Mouse (Mus musculus) lung, embryonic 16.5 days (tissue): ENCODE results near the gene Jph3. TPM values are rescaled to one million over a fixed set of nuclear protein-coding genes. Genes with fewer than 3 reads are reported as not detected.

Experiments
- ATAC-seq: fragments of 200-750 bp; cut with Nextera tagmentation; 2 replicates; pipeline ENCODE4 v1.8.0; 2017; ENCODE audit warnings: low read depth, mild to moderate bottlenecking, moderate library complexity
- H3K27ac ChIP-seq: fragments of 300-500 bp; sonication (generic); 2 replicates; pipeline ENCODE4 v1.5.1; 2014; ENCODE audit warnings: mild to moderate bottlenecking, control low read depth, low read length
- H3K27me3 ChIP-seq: fragments of 300-500 bp; sonication (generic); 2 replicates; pipeline ENCODE4 v1.6.1; 2014; ENCODE audit warnings: low read depth, low read length, mixed read lengths; ENCODE audit not compliant: control insufficient read depth, insufficient read depth
- H3K36me3 ChIP-seq: fragments of 300-500 bp; sonication (generic); 2 replicates; pipeline ENCODE4 v1.6.1; 2014; ENCODE audit warnings: low read length; ENCODE audit not compliant: control insufficient read depth, insufficient read depth
- H3K4me1 ChIP-seq: fragments of 300-500 bp; sonication (generic); replicated peaks from 2 replicates; pipeline ENCODE4 v1.6.1; 2014; ENCODE audit warnings: low read length, mixed read lengths; ENCODE audit not compliant: control insufficient read depth, insufficient read depth
- H3K4me2 ChIP-seq: fragments of 300-500 bp; sonication (generic); 2 replicates; pipeline ENCODE4 v1.6.1; 2014; ENCODE audit warnings: low read depth, low read length, control low read depth
- H3K4me3 ChIP-seq: fragments of 300-500 bp; sonication (generic); 2 replicates; pipeline ENCODE4 v1.5.1; 2014; ENCODE audit warnings: mild to moderate bottlenecking, low read length, control low read depth
- H3K9ac ChIP-seq: fragments of 300-500 bp; sonication (generic); 2 replicates; pipeline ENCODE4 v1.6.1; 2014; ENCODE audit warnings: low read length, control low read depth
- H3K9me3 ChIP-seq: fragments of 300-500 bp; sonication (generic); 2 replicates; pipeline ENCODE4 v1.6.1; 2016; ENCODE audit warnings: low read length; ENCODE audit not compliant: control insufficient read depth
- WGBS: fragments of 180-500 bp; shearing (Covaris S2); extraction: QIAGEN DNeasy Blood & Tissue Kit; methylation state at CpG from one replicate; pipeline ENCODE4 v1.1.7; 2014; 5-methylcytosine and 5-hydroxymethylcytosine counted together
- polyA plus RNA-seq: library from polyadenylated mRNA; unstranded; fragments of >200 nt; fragmentation: Nextera tagmentation; extraction: Ambion mirVana; gene quantifications from 2 replicates; pipeline ENCODE4 v1.2.1, GENCODE M21; 2015

Jph3 gene
- polyA plus RNA-seq, 1 experiment from 2014 or later, result 0.50 TPM

- no peaks in the 10 kb centered on the region for H3K9me3 ChIP-seq
- H3K4me1 ChIP-seq, result no peaks in the 10 kb centered on the region
- no peak overlapping the region for H3K27ac ChIP-seq
- H3K27me3 ChIP-seq, result no peaks in the 10 kb centered on the region
- no peak overlapping the region for H3K4me2 ChIP-seq
- H3K9ac ChIP-seq, result no peak overlapping the region
- no peaks in the 10 kb centered on the region for H3K36me3 ChIP-seq
- no peak overlapping the region for H3K4me3 ChIP-seq
- 38% methylated on average over 7 of the region's 7 CpGs for WGBS
- ATAC-seq, result no peak
These were observed 33.7 kb downstream of the Jph3 start for GRCm38 (mm10) chr8:121762999-121763699.

DNA sequence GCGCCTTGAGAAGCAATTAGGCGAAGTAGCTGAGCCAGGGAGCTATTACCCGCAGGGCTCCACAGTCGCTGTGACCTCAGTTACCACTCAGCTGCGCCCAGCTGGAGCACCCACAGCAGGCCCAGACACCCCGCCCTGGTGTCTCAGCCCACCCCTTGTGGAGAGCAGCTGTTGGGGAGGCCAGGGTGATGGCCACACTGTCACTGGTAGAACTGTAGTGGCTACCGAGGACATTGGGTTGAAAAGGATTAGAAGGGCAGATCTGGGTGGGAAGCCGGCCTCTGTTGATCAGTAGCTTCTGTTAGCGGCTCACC is 34.2 kb downstream of the Jph3 start:
- WGBS, result 59% methylated on average over 9 of the region's 9 CpGs
- ATAC-seq, result no peak
- Histone ChIP-seq H3K9ac (no peak overlapping the region), H3K4me3 (no peak overlapping the region), H3K27ac (no peak overlapping the region), H3K4me2 (no peak overlapping the region), H3K36me3 (no peaks in the 10 kb centered on the region), H3K4me1 (no peaks in the 10 kb centered on the region), H3K27me3 (no peaks in the 10 kb centered on the region), H3K9me3 (no peaks in the 10 kb centered on the region)

GRCm38 (mm10) chr8:121765594-121766138 is 36.2 kb downstream of the Jph3 start:
- ATAC-seq, result no peak
- H3K4me1 ChIP-seq, result no peaks in the 10 kb centered on the region

GRCm38 (mm10) chr8:121769095-121769494 is 39.7 kb downstream of the Jph3 start:
- H3K9me3 ChIP-seq, result no peaks in the 10 kb centered on the region
- H3K4me2 ChIP-seq, result no peak overlapping the region
- WGBS, result 25% methylated on average over 3 of the region's 3 CpGs
- H3K4me3 ChIP-seq, result no peak overlapping the region
- no peaks in the 10 kb centered on the region for H3K27me3 ChIP-seq
- no peak for ATAC-seq
- no peak overlapping the region for H3K9ac ChIP-seq
- no peaks in the 10 kb centered on the region for H3K4me1 ChIP-seq
- no peak overlapping the region for H3K27ac ChIP-seq
- no peaks in the 10 kb centered on the region for H3K36me3 ChIP-seq

More at GRCm38 (mm10) chr8:121765594-121766138, 36.2 kb downstream of the Jph3 start:
- no peaks in the 10 kb centered on the region for H3K36me3 ChIP-seq
- H3K9me3 ChIP-seq, result no peaks in the 10 kb centered on the region
- 66% methylated on average over 7 of the region's 7 CpGs for WGBS
- H3K27me3 ChIP-seq, result no peaks in the 10 kb centered on the region
- no peak overlapping the region for H3K27ac ChIP-seq
- H3K4me3 ChIP-seq, result no peak overlapping the region
- no peak overlapping the region for H3K4me2 ChIP-seq
- no peak overlapping the region for H3K9ac ChIP-seq

- Histone ChIP-seq H3K4me3 (no peak overlapping the region), H3K36me3 (no peaks in the 10 kb centered on the region), H3K27ac (no peak overlapping the region), H3K9me3 (no peaks in the 10 kb centered on the region), H3K4me2 (no peak overlapping the region), H3K4me1 (no peaks in the 10 kb centered on the region), H3K9ac (no peak overlapping the region), H3K27me3 (no peaks in the 10 kb centered on the region)
- 93% methylated on average over 2 of the region's 2 CpGs for WGBS
- ATAC-seq, result no peak
These were observed 40.2 kb downstream of the Jph3 start for GRCm38 (mm10) chr8:121769621-121770020.

DNA sequence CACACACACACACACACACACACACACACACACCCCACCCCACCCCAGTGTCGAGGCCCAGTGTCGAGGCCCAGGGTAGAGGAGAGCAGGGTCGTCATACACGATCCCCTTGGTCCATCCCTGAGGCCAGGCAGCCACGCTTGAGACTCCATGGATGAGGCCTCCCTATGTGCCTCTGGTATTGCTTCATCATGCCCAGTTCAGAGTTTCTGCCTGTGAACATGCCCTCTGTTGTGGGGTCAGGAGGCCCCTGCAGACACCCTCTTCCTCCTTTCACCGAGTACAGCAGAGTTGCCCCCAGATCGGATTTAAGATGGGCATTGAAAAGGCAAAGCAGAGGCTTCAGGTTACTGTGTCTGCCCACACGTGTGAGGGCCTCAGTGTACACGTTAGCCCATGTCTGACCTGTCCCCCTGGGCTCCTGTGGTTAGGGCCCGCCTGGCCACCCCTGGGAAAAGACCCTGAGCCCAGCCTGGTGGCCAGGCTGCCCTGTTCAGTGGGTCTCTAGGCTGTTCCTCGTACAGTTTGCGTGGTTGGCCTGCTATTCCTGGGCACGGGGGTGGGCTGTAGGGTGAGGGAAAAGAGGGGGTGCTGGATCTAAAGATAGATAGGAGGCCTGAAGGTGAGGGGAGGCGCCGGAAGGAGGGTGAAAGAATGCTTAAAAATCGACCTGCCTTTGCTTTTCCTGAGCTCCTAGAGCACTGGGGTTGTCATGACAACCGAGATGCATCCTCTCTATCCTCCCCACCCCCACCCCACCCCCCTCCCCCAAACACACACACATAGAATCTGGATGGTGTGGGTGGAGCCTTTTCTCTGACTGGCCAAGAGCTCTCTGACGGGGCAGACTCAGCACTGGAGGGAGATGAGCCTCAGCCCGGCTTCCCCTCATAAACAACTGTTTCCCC is 41.7 kb downstream of the Jph3 start:
- WGBS, result 33% methylated on average over 19 of the region's 19 CpGs
- no peak for ATAC-seq

DNA sequence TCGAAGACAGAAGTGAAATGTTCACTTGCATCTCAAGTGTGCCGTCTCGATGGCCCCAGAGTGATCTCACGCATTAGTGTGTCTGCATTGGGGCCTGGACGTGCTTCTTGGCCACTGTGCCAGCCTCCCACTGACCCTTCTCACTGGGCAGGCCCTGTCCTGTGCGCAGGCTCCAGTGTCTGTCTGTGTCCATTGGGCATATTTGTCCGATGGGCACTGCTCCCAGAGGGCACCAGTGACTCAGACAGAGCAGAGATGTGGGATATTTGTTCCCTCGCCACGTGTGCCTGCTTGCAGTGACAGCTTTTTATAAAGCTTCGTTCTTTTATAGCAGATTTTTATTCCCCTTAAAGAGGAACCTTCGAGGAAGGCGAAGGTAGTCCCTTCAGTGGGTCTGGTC is 44.5 kb downstream of the Jph3 start:
- Histone ChIP-seq H3K27ac (no peak overlapping the region), H3K27me3 (no peaks in the 10 kb centered on the region), H3K4me1 (no peaks in the 10 kb centered on the region), H3K9ac (no peak overlapping the region), H3K4me2 (no peak overlapping the region), H3K36me3 (no peaks in the 10 kb centered on the region), H3K4me3 (no peak overlapping the region), H3K9me3 (no peaks in the 10 kb centered on the region)
- no peak for ATAC-seq
- WGBS, result 84% methylated on average over 12 of the region's 12 CpGs

More for the DNA sequence above, 41.7 kb downstream of the Jph3 start:
- Histone ChIP-seq H3K9ac (no peak overlapping the region), H3K4me2 (no peak overlapping the region), H3K4me3 (no peak overlapping the region), H3K27me3 (no peaks in the 10 kb centered on the region), H3K9me3 (no peaks in the 10 kb centered on the region), H3K27ac (no peak overlapping the region), H3K36me3 (no peaks in the 10 kb centered on the region), H3K4me1 (no peaks in the 10 kb centered on the region)

- H3K36me3 ChIP-seq, result no peaks in the 10 kb centered on the region
- H3K27ac ChIP-seq, result no peak overlapping the region
- no peak overlapping the region for H3K4me2 ChIP-seq
- 44% methylated on average over 5 of the region's 5 CpGs for WGBS
- H3K9ac ChIP-seq, result no peak overlapping the region
- H3K4me3 ChIP-seq, result no peak overlapping the region
- no peaks in the 10 kb centered on the region for H3K4me1 ChIP-seq
- no peak for ATAC-seq
- no peaks in the 10 kb centered on the region for H3K27me3 ChIP-seq
- H3K9me3 ChIP-seq, result no peaks in the 10 kb centered on the region
These were observed 53.1 kb downstream of the Jph3 start for GRCm38 (mm10) chr8:121782493-121782892.

DNA sequence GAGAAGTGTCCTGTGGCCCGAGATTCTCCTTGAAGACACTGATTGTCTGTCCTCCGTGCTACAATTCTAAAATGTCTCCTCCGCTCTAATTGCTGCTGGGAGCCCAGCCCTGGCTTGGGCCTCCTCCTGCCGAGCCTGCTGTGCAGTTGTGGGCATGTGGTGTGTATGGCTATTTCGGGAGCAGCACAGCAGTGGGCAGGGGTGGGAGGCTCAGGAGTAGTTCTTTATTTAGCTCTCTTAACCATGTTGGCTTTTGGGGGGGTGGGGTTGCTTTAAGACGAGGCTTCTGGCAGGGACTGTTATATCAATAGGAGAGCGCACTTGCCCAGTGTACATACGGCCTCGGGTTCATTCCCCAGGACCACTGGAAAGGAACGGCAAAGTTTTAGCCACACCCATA is 57.1 kb downstream of the Jph3 start:
- peak; percentile 36; the same call in 1 of the 2 replicates for ATAC-seq
- no peaks in the 10 kb centered on the region for H3K36me3 ChIP-seq
- no peaks in the 10 kb centered on the region for H3K27me3 ChIP-seq
- WGBS, result 31% methylated on average over 10 of the region's 10 CpGs
- H3K4me3 ChIP-seq, result no peak overlapping the region
- H3K4me1 ChIP-seq, result no peaks in the 10 kb centered on the region
- no peak overlapping the region for H3K27ac ChIP-seq
- no peak overlapping the region for H3K4me2 ChIP-seq
- H3K9me3 ChIP-seq, result no peaks in the 10 kb centered on the region
- H3K9ac ChIP-seq, result no peak overlapping the region
